Mouse (Mus musculus): Measurements from ENCODE around the gene Omd.

Gene Omd

GRCm38 (mm10) chr13:49608589-49609322 lies 26.5 kb downstream of the Omd start:
- DNase-seq (ENCODE audit: low spot score in 2 of 2), result no peak

GRCm38 (mm10) chr13:49617021-49617420 lies 34.8 kb downstream of the Omd start:
- peak in 1 of 2 experiments; percentile 10 for DNase-seq (ENCODE audit: low spot score in 2 of 2)

GRCm38 (mm10) chr13:49618365-49618764 lies 36.1 kb downstream of the Omd start:
- peak in 1 of 2 experiments; percentile 2 for DNase-seq (ENCODE audit: low spot score in 2 of 2)

GRCm38 (mm10) chr13:49623216-49623615 lies 41.0 kb downstream of the Omd start:
- DNase-seq (ENCODE audit: low spot score in 2 of 2), result no peak

GRCm38 (mm10) chr13:49628167-49628566 lies 45.9 kb downstream of the Omd start:
- DNase-seq (ENCODE audit: low spot score in 2 of 2), result no peak

- DNase-seq (ENCODE audit: low spot score in 2 of 2), result no peak
Measured at GRCm38 (mm10) chr13:49629076-49629475, 46.8 kb downstream of the Omd start.

- no peak for DNase-seq (ENCODE audit: low spot score in 2 of 2)
Measured at GRCm38 (mm10) chr13:49639965-49640364, 57.7 kb downstream of the Omd start.
